Mouse (Mus musculus): Measurements from ENCODE around the gene Pptc7. TPM values are rescaled to one million over a fixed set of nuclear protein-coding genes. Genes with fewer than 3 reads are reported as not detected.

Gene Pptc7
- polyA plus RNA-seq, 1 experiment from 2014 or later, result 8.3 TPM

DNA sequence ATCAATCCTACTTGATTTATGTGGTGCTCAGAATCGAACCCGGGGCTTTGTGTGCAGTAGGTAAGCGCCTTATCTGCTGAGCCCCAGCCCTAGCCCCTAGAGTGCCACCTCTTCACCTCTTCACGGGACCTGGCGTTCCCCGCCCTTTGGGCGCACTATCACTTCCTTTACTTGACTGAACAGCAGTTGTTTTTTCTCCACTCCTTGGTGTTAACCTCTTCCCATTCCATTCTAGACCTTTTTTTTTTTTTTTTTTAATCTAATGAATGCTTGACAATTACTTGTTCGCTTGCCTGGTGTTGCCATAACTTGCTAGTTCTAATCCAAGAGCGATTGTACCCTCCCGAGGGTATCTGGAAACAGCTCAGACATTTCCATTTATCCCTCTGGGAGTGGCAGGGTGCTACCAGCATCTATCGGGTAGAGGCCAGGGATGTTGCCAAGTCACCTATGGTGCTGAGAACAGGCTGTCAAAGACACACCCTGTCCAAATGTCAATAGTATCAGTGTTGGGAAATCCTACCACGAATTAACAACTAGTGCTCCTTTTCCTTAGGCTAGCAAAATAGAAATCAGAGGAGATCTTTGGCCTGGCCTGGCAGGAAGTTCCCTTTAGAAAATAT is 4.3 kb upstream of the Pptc7 start:
- H3K36me3 ChIP-seq (ENCODE audit: control insufficient read depth, insufficient read depth, low read length), result no peaks in the 10 kb centered on the region
- H3K9ac ChIP-seq (ENCODE audit: low read length), result no peak overlapping the region
- no peak overlapping the region for H3K4me3 ChIP-seq (replicated peaks; ENCODE audit: low read length)
- WGBS, result 59% methylated on average over 12 of the region's 12 CpGs
- peak; percentile 26; the same call in 1 of the 2 replicates for ATAC-seq (ENCODE audit: insufficient read depth, low FRiP score)
- no peaks in the 10 kb centered on the region for H3K9me3 ChIP-seq (replicated peaks; ENCODE audit: control insufficient read depth, low read length)
- H3K27ac ChIP-seq (ENCODE audit: low read length), result peak overlapping the region; percentile 83
- H3K27me3 ChIP-seq (ENCODE audit: control insufficient read depth, insufficient read depth, low read length), result no peaks in the 10 kb centered on the region
- H3K4me1 ChIP-seq (ENCODE audit: control insufficient read depth, insufficient read depth, low read length), result peaks cover 12% of the 10 kb centered on the region
- peak overlapping the region; percentile 42; the same call in 1 of the 2 replicates for H3K4me2 ChIP-seq (ENCODE audit: low read depth, low read length)

- no peak overlapping the region for H3K4me3 ChIP-seq (replicated peaks; ENCODE audit: low read length)
- no peaks in the 10 kb centered on the region for H3K36me3 ChIP-seq (ENCODE audit: control insufficient read depth, insufficient read depth, low read length)
- WGBS, result 27% methylated on average over 6 of the region's 6 CpGs
- H3K27me3 ChIP-seq (ENCODE audit: control insufficient read depth, insufficient read depth, low read length), result no peaks in the 10 kb centered on the region
- H3K4me2 ChIP-seq (ENCODE audit: low read depth, low read length), result peak overlapping the region; percentile 42
- peak overlapping the region; percentile 27; the same call in 1 of the 2 replicates for H3K9ac ChIP-seq (ENCODE audit: low read length)
- no peaks in the 10 kb centered on the region for H3K9me3 ChIP-seq (replicated peaks; ENCODE audit: control insufficient read depth, low read length)
- peak overlapping the region; percentile 83 for H3K27ac ChIP-seq (ENCODE audit: low read length)
- no peak for ATAC-seq (ENCODE audit: insufficient read depth, low FRiP score)
- H3K4me1 ChIP-seq (ENCODE audit: control insufficient read depth, insufficient read depth, low read length), result peaks cover 15% of the 10 kb centered on the region
These were observed 3.7 kb upstream of the Pptc7 start for GRCm38 (mm10) chr5:122280422-122280826.

GRCm38 (mm10) chr5:122280827-122281462 is 3.2 kb upstream of the Pptc7 start:
- Histone ChIP-seq H3K9me3 (replicated peaks; ENCODE audit: control insufficient read depth, low read length) (no peaks in the 10 kb centered on the region), H3K27ac (ENCODE audit: low read length) (peak overlapping the region; percentile 83), H3K4me3 (replicated peaks; ENCODE audit: low read length) (no peak overlapping the region), H3K27me3 (ENCODE audit: control insufficient read depth, insufficient read depth, low read length) (no peaks in the 10 kb centered on the region), H3K4me2 (ENCODE audit: low read depth, low read length) (peak overlapping the region; percentile 42), H3K36me3 (ENCODE audit: control insufficient read depth, insufficient read depth, low read length) (no peaks in the 10 kb centered on the region), H3K9ac (ENCODE audit: low read length) (peak overlapping the region; percentile 27; the same call in 1 of the 2 replicates), H3K4me1 (ENCODE audit: control insufficient read depth, insufficient read depth, low read length) (peaks cover 20% of the 10 kb centered on the region)
- WGBS, result 19% methylated on average over 19 of the region's 19 CpGs
- ATAC-seq (ENCODE audit: insufficient read depth, low FRiP score), result no peak

DNA sequence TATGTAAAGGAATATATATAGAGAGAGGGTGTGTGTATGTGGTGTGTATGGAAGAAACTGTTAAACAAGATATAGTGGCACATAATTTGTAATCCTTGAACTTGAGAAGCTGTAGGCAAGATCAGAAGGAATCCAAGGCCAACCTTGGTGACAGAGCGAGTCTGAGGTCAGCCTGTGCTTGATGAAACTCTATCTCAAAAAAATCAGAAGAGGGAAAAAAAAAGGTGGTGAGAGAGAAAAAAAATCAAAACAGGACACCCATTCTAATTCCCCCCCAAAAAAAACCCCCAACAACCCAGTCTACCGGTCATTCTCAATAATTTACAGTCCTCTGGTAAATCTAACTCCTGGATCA is 360 bp upstream of the Pptc7 start:
- WGBS, result 14% methylated on average over 2 of the region's 2 CpGs
- Histone ChIP-seq H3K9ac (ENCODE audit: low read length) (no peak overlapping the region), H3K4me2 (ENCODE audit: low read depth, low read length) (peak overlapping the region; percentile 30)

DNA sequence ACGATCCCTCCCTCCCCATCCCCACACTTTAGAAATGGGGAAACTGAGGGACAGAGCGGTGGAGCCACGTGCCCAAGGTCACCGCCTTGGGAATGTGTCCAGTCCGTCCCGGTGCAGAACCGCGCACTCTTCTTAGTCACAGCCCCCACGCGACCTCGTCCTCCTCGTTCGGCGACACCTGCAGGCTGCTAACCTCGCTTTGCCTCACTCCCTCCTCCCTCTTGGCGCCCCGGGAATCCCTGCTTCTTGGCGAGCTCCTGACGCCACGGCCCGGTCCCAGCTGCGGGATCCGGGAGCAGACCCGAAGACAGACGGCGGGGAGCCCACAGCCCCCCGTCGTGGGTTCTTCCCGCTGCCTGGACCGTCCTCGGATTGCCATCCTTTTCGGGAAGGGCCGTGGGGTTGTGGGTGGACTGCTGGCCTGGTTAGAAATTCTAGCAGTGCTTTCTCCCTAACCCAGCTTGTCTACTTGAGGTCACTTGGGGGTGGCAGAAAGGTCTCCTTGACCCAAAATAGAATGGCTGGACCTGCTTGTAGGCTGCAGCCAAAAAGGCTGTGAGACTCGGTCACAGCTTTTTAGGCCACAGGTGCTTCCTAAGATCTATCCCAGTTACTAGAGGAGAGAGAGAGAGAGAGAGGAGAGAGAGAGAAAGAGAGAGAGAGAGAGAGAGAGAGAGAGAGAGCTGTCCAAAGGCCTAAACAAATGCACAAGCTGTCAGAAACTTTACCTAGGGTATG is 1.0 kb downstream of the Pptc7 start:
- peak; percentile 21; the same call in 1 of the 2 replicates for ATAC-seq (ENCODE audit: insufficient read depth, low FRiP score)
- H3K4me1 ChIP-seq (ENCODE audit: control insufficient read depth, insufficient read depth, low read length), result peaks cover 32% of the 10 kb centered on the region
- under 1% methylated on average over 34 of the region's 34 CpGs for WGBS

More for the DNA sequence above, 360 bp upstream of the Pptc7 start:
- H3K27me3 ChIP-seq (ENCODE audit: control insufficient read depth, insufficient read depth, low read length), result no peaks in the 10 kb centered on the region
- no peak overlapping the region for H3K27ac ChIP-seq (ENCODE audit: low read length)
- H3K9me3 ChIP-seq (replicated peaks; ENCODE audit: control insufficient read depth, low read length), result no peaks in the 10 kb centered on the region
- H3K36me3 ChIP-seq (ENCODE audit: control insufficient read depth, insufficient read depth, low read length), result no peaks in the 10 kb centered on the region
- peak overlapping the region; percentile 73 for H3K4me3 ChIP-seq (replicated peaks; ENCODE audit: low read length)
- H3K4me1 ChIP-seq (ENCODE audit: control insufficient read depth, insufficient read depth, low read length), result peaks cover 32% of the 10 kb centered on the region
- no peak for ATAC-seq (ENCODE audit: insufficient read depth, low FRiP score)

DNA sequence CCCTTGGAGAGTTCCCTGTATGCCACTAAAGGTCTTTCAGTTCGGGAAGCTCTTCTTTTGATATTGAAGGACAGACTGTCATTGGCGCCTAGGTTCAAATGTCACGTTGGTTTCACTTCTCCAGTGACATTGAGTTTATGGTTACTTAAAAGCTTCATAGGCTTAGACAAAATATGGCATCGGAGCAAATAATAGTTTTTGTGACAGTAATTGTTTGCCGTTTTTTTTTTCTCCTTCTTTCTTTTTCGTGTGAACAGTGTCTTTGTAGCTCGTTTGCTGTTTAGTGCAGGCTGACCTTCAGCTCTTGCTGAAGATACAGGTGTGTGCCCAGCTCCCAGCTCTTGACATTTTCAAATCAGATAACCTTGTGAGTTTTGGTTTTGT is 1.6 kb downstream of the Pptc7 start:
- H3K36me3 ChIP-seq (ENCODE audit: control insufficient read depth, insufficient read depth, low read length), result no peaks in the 10 kb centered on the region
- WGBS, result 52% methylated on average over 7 of the region's 7 CpGs
- peaks cover 26% of the 10 kb centered on the region for H3K4me1 ChIP-seq (ENCODE audit: control insufficient read depth, insufficient read depth, low read length)
- no peak for ATAC-seq (ENCODE audit: insufficient read depth, low FRiP score)
- no peaks in the 10 kb centered on the region for H3K27me3 ChIP-seq (ENCODE audit: control insufficient read depth, insufficient read depth, low read length)
- H3K9me3 ChIP-seq (replicated peaks; ENCODE audit: control insufficient read depth, low read length), result no peaks in the 10 kb centered on the region
- H3K4me2 ChIP-seq (ENCODE audit: low read depth, low read length), result peak overlapping the region; percentile 83
- H3K9ac ChIP-seq (ENCODE audit: low read length), result peak overlapping the region; percentile 94
- no peak overlapping the region for H3K27ac ChIP-seq (ENCODE audit: low read length)
- peak overlapping the region; percentile 73 for H3K4me3 ChIP-seq (replicated peaks; ENCODE audit: low read length)

More for the DNA sequence above, 1.0 kb downstream of the Pptc7 start:
- H3K27ac ChIP-seq (ENCODE audit: low read length), result peak overlapping the region; percentile 69
- H3K36me3 ChIP-seq (ENCODE audit: control insufficient read depth, insufficient read depth, low read length), result no peaks in the 10 kb centered on the region
- peak overlapping the region; percentile 94 for H3K9ac ChIP-seq (ENCODE audit: low read length)
- peak overlapping the region; percentile 73 for H3K4me3 ChIP-seq (replicated peaks; ENCODE audit: low read length)
- H3K4me2 ChIP-seq (ENCODE audit: low read depth, low read length), result peak overlapping the region; percentile 83
- H3K27me3 ChIP-seq (ENCODE audit: control insufficient read depth, insufficient read depth, low read length), result no peaks in the 10 kb centered on the region
- no peaks in the 10 kb centered on the region for H3K9me3 ChIP-seq (replicated peaks; ENCODE audit: control insufficient read depth, low read length)

- Histone ChIP-seq H3K9ac (ENCODE audit: low read length) (0 out of 2 replicates have a peak overlapping the region, but pooled peaks have one; percentile 94), H3K4me2 (ENCODE audit: low read depth, low read length) (peak overlapping the region; percentile 83), H3K27ac (ENCODE audit: low read length) (no peak overlapping the region), H3K4me3 (replicated peaks; ENCODE audit: low read length) (peak overlapping the region; percentile 73), H3K27me3 (ENCODE audit: control insufficient read depth, insufficient read depth, low read length) (no peaks in the 10 kb centered on the region), H3K9me3 (replicated peaks; ENCODE audit: control insufficient read depth, low read length) (no peaks in the 10 kb centered on the region), H3K4me1 (ENCODE audit: control insufficient read depth, insufficient read depth, low read length) (peaks cover 25% of the 10 kb centered on the region; the same call in 1 of the 2 replicates), H3K36me3 (ENCODE audit: control insufficient read depth, insufficient read depth, low read length) (no peaks in the 10 kb centered on the region)
- 80% methylated on average over 10 of the region's 10 CpGs for WGBS
- ATAC-seq (ENCODE audit: insufficient read depth, low FRiP score), result no peak
These were observed 2.0 kb downstream of the Pptc7 start for GRCm38 (mm10) chr5:122286191-122286590.

- WGBS, result 78% methylated on average over 4 of the region's 4 CpGs
- no peaks in the 10 kb centered on the region for H3K27me3 ChIP-seq (ENCODE audit: control insufficient read depth, insufficient read depth, low read length)
- H3K4me2 ChIP-seq (ENCODE audit: low read depth, low read length), result no peak overlapping the region
- H3K36me3 ChIP-seq (ENCODE audit: control insufficient read depth, insufficient read depth, low read length), result no peaks in the 10 kb centered on the region
- H3K4me1 ChIP-seq (ENCODE audit: control insufficient read depth, insufficient read depth, low read length), result peaks cover 29% of the 10 kb centered on the region; the same call in 1 of the 2 replicates
- H3K9me3 ChIP-seq (replicated peaks; ENCODE audit: control insufficient read depth, low read length), result no peaks in the 10 kb centered on the region
- H3K4me3 ChIP-seq (replicated peaks; ENCODE audit: low read length), result no peak overlapping the region
- ATAC-seq (ENCODE audit: insufficient read depth, low FRiP score), result no peak
- H3K27ac ChIP-seq (ENCODE audit: low read length), result no peak overlapping the region
- H3K9ac ChIP-seq (ENCODE audit: low read length), result 0 out of 2 replicates have a peak overlapping the region, but pooled peaks have one; percentile 2
These were observed 2.9 kb downstream of the Pptc7 start for GRCm38 (mm10) chr5:122287026-122287425.
